Mouse (Mus musculus) urinary bladder, postnatal 36 days (tissue): ENCODE data around the gene Slc16a9.

Experiments used
- DNase-seq, 2 experiments: peaks; one replicate each; pipeline ENCODE4 v3.0.0; 2022; ENCODE audit warnings: low spot score in 2 of 2, mixed read lengths in 1 of 2

The Slc16a9 gene

DNA sequence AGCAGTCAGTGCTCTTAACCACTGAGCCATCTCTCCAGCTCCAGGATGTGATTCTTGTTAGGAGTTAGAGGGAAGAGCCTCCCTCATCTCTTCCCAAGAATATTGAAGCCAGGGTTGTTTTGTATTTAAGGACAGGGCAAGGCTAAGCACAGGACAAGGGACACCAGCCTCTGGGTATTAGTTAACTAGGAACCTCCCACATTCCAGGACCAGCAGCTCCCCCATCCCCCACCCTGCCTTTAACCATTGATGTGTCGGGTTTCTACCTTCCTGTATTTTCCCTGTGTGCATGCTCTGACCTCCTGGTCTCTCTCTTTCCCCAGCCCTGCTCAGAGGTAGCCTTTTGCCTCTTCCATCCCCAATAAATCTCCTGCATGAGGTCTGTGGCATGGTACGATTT lies 56.3 kb downstream of the Slc16a9 start:
- DNase-seq: no peak

- DNase-seq: no peak
Observed at GRCm38 (mm10) chr10:70303203-70303602, 58.3 kb downstream of the Slc16a9 start.

- DNase-seq: no peak
Observed at GRCm38 (mm10) chr10:70305683-70306082, 60.8 kb downstream of the Slc16a9 start.

- no peak for DNase-seq
Observed at GRCm38 (mm10) chr10:70309416-70309815, 64.5 kb downstream of the Slc16a9 start.

DNA sequence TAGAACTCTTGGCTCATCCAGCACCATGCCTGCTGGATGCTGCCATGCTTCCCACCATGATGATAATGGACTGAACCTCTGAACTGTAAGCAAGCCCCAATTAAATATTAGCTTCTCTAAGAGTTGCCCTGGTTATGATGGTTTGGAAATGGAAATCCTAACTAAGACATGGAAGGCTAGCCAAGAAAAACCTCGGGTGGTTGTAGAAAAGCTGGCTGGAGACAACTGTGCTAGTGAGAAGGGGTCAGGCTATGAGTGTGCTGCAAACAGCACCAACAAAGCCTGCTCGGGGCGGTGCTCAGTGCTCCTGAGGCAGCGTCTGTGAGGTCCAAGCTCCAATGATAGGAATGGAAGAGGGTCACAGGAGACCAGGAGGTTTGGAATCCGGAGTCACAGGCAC lies 65.7 kb downstream of the Slc16a9 start:
- DNase-seq: no peak

- no peak for DNase-seq
Observed at GRCm38 (mm10) chr10:70315895-70316294, 71.0 kb downstream of the Slc16a9 start.

GRCm38 (mm10) chr10:70316856-70317255 lies 72.0 kb downstream of the Slc16a9 start:
- no peak for DNase-seq

DNA sequence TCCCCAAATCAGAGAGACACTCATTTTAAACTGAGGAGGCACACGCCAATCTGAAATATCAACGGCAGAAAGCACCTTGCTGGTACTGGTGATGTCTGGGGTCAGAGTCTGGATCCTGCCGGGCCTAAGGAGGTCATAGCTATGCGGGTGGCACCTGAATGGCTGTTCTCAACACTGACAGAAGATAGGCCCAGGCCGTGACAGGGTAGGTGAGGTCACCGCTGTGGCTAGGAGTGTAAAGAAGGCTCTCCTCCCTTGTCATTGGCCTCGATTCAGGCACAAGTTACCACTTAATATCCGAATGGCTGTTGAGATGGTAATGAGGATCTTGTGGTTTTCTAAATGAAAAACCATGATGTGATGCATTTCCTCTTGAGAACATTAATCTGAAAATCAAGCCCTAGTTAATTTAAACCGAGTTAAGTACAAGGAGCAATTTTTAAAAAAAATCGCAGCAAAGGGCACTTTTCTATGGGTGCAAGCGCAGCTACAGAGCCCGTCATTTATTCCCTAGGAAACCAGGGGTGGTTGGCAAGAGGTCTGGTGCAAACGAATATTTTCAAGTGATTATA lies 72.6 kb downstream of the Slc16a9 start:
- no peak for DNase-seq

GRCm38 (mm10) chr10:70318630-70319029 lies 73.7 kb downstream of the Slc16a9 start:
- peak in 1 of 2 experiments; percentile 13 for DNase-seq

GRCm38 (mm10) chr10:70325518-70325917 lies 80.6 kb downstream of the Slc16a9 start:
- DNase-seq: no peak

- DNase-seq: no peak
Observed at GRCm38 (mm10) chr10:70327331-70327730, 82.4 kb downstream of the Slc16a9 start.

DNA sequence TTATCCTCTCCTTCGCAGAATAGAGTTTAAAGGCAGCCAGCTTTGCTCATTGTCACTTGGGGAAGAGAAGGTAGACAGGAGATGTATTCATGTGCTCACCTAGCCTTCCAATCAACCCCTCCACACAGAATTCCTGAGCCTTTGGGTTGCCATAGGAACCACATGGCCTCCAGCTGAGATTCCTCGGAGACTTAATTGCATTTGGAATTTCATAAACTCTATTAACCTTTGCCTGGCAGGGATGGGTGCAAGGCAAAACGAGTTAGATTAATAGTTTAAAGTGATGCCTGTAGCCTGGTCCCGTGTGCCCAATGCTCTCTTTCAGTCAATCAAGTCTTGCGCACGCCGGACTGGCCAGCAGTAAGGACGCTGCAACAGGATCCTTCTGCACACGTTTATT lies 83.2 kb downstream of the Slc16a9 start:
- DNase-seq: no peak
